Mouse (Mus musculus) G1E (cell line): ENCODE results near the gene Slc35b1. TPM values are rescaled to one million over a fixed set of nuclear protein-coding genes. Genes with fewer than 3 reads are reported as not detected.

Experiments
- ATAC-seq: 2 replicates; pipeline ENCODE4 v1.8.0; 2016; ENCODE audit warnings: mild to moderate bottlenecking; ENCODE audit not compliant: insufficient number of reproducible peaks, poor library complexity, low FRiP score, severe bottlenecking; ENCODE audit errors: extremely low read depth
- DNase-seq: peaks from one replicate; pipeline ENCODE4 v3.0.0; 2012; ENCODE audit warnings: low spot score
- H3K27me3 ChIP-seq: 2 replicates; pipeline ENCODE4 v1.6.1; 2012; ENCODE audit warnings: mild to moderate bottlenecking, low read length, inconsistent platforms; ENCODE audit not compliant: insufficient read depth
- H3K36me3 ChIP-seq: replicated peaks from 2 replicates; pipeline ENCODE3; 2012; ENCODE audit warnings: mild to moderate bottlenecking, inconsistent platforms
- H3K4me1 ChIP-seq: 2 replicates; pipeline ENCODE4 v1.6.1; 2012; ENCODE audit warnings: low read depth, low read length, inconsistent platforms, mixed read lengths; ENCODE audit not compliant: insufficient read depth
- H3K4me3 ChIP-seq: 2 replicates; pipeline ENCODE4 v1.5.1; 2012; ENCODE audit warnings: low read depth, mild to moderate bottlenecking, inconsistent platforms, low read length, moderate library complexity, mixed read lengths
- H3K9me3 ChIP-seq: replicated peaks from 2 replicates; pipeline ENCODE4 v1.6.1; 2012; ENCODE audit warnings: inconsistent platforms
- CTCF ChIP-seq: IDR thresholded peaks from 2 replicates; pipeline ENCODE4 v1.5.1; 2012; ENCODE audit warnings: low read depth, low read length, inconsistent platforms, mixed read lengths
- GATA1 ChIP-seq: IDR thresholded peaks from 2 replicates; pipeline ENCODE4 v1.6.1; 2012; ENCODE audit warnings: borderline replicate concordance, low read length, inconsistent platforms, mixed read lengths
- GATA2 ChIP-seq: IDR thresholded peaks from 2 replicates; pipeline ENCODE4 v1.6.1; 2012; ENCODE audit warnings: low read depth, low read length, inconsistent platforms, borderline replicate concordance
- POLR2AphosphoS5 ChIP-seq: IDR thresholded peaks from 2 replicates; pipeline ENCODE4 v1.6.1; 2012; ENCODE audit warnings: low read depth, low read length, inconsistent platforms; ENCODE audit not compliant: insufficient replicate concordance
- TAL1 ChIP-seq: conservative IDR thresholded peaks from 2 replicates; pipeline ENCODE4 v1.6.1; 2012; ENCODE audit warnings: low read depth, low read length, inconsistent platforms, mixed read lengths
- polyA plus RNA-seq: library from polyadenylated mRNA; stranded (reverse); fragments of >175 nt; gene quantifications from 2 replicates; pipeline ENCODE4 v1.2.3, GENCODE M21; 2012
- total RNA-seq, 2 experiments: library from RNA; stranded (forward) in 1 of 2; stranded (reverse) in 1 of 2; fragments of 200-1000 nt in 1 of 2; fragments of >200 nt in 1 of 2; fragmentation: Nextera tagmentation in 1 of 2; gene quantifications; 2 replicates each; pipeline ENCODE4 v1.2.3; 2014 to 2017

The Slc35b1 gene
- total and polyA plus RNA-seq, 3 experiments, result 4.1 to 50.6 (median 37.5) TPM

- H3K4me3 ChIP-seq, result no peak overlapping the region
- ATAC-seq (no peak), DNase-seq (no peak)
- no peaks in the 10 kb centered on the region for H3K27me3 ChIP-seq
- H3K36me3 ChIP-seq, result peaks cover 38% of the 10 kb centered on the region
- no peak for TF ChIP-seq TAL1
- no peak for TF ChIP-seq GATA1
- TF ChIP-seq POLR2AphosphoS5, result no peak
- TF ChIP-seq CTCF, result no peak
- TF ChIP-seq GATA2, result no peak
- H3K9me3 ChIP-seq, result no peaks in the 10 kb centered on the region
- peaks cover 3% of the 10 kb centered on the region; the same call in 1 of the 2 replicates for H3K4me1 ChIP-seq
Observed at GRCm38 (mm10) chr11:95432194-95432593, 47.7 kb downstream of the Slc35b1 start.

Other genes with a start within 250 kb of the Slc35b1 start
- not detected in 2 replicates for gene Dlx4, start 238.4 kb upstream of the Slc35b1 start, total RNA-seq (2014; fragmentation: Nextera tagmentation)
- gene Dlx4, start 238.4 kb upstream of the Slc35b1 start, total RNA-seq (2017), result 0.05 TPM in 1 of 2 replicates, not detected in the other
- gene Dlx4, start 238.4 kb upstream of the Slc35b1 start, polyA plus RNA-seq, result not detected in 2 replicates
- not detected in 2 replicates for gene Tac4, start 123.2 kb upstream of the Slc35b1 start, total RNA-seq (2014; fragmentation: Nextera tagmentation)
- gene Tac4, start 123.2 kb upstream of the Slc35b1 start, total RNA-seq (2017), result 0.11 and 0.29 TPM in 2 replicates
- not detected in 2 replicates for gene Tac4, start 123.2 kb upstream of the Slc35b1 start, polyA plus RNA-seq
- 144 and 154 TPM in 2 replicates for gene Kat7, start 74.4 kb upstream of the Slc35b1 start, total RNA-seq (2014; fragmentation: Nextera tagmentation)
- gene Kat7, start 74.4 kb upstream of the Slc35b1 start, total RNA-seq (2017), result 63.5 and 66.5 TPM in 2 replicates
- gene Kat7, start 74.4 kb upstream of the Slc35b1 start, polyA plus RNA-seq, result 33.6 and 36.2 TPM in 2 replicates
- 65.4 and 105 TPM in 2 replicates for gene Fam117a, start 47.7 kb upstream of the Slc35b1 start, total RNA-seq (2014; fragmentation: Nextera tagmentation)
- 30.9 and 36.9 TPM in 2 replicates for gene Fam117a, start 47.7 kb upstream of the Slc35b1 start, total RNA-seq (2017)
- gene Fam117a, start 47.7 kb upstream of the Slc35b1 start, polyA plus RNA-seq, result 159 and 170 TPM in 2 replicates
- gene Spop, start 29.4 kb downstream of the Slc35b1 start, total RNA-seq (2014; fragmentation: Nextera tagmentation), result 60.4 and 70.5 TPM in 2 replicates
- gene Spop, start 29.4 kb downstream of the Slc35b1 start, total RNA-seq (2017), result 23.9 and 28.8 TPM in 2 replicates
- 21.8 and 29.2 TPM in 2 replicates for gene Spop, start 29.4 kb downstream of the Slc35b1 start, polyA plus RNA-seq
- not detected in 2 replicates for gene Nxph3, start 129.9 kb downstream of the Slc35b1 start, total RNA-seq (2014; fragmentation: Nextera tagmentation)
- gene Nxph3, start 129.9 kb downstream of the Slc35b1 start, total RNA-seq (2017), result 0.05 TPM in 1 of 2 replicates, not detected in the other
- gene Nxph3, start 129.9 kb downstream of the Slc35b1 start, polyA plus RNA-seq, result not detected in 2 replicates
- gene Ngfr, start 203.0 kb downstream of the Slc35b1 start, total RNA-seq (2014; fragmentation: Nextera tagmentation), result not detected in 2 replicates
- 0.05 and 0.06 TPM in 2 replicates for gene Ngfr, start 203.0 kb downstream of the Slc35b1 start, total RNA-seq (2017)
- not detected in 2 replicates for gene Ngfr, start 203.0 kb downstream of the Slc35b1 start, polyA plus RNA-seq